Mouse (Mus musculus) forebrain, embryonic 12.5 days (tissue): ENCODE measurements around the gene Fyn. TPM values are rescaled to one million over a fixed set of nuclear protein-coding genes. Genes with fewer than 3 reads are reported as not detected.
A peak's percentile ranks its signal among the peaks of the same experiment; 100 is the strongest.

Experiments used
- ATAC-seq: fragments of 200-750 bp; cut with Nextera tagmentation; 2 replicates; pipeline ENCODE4 v1.8.0; 2017; ENCODE audit warnings: moderate TSS enrichment; ENCODE audit not compliant: low FRiP score
- H3K27ac ChIP-seq: fragments of 300-500 bp; sonication (generic); 2 replicates; pipeline ENCODE4 v1.5.1; 2016; ENCODE audit warnings: mild to moderate bottlenecking
- H3K27me3 ChIP-seq: fragments of 300-500 bp; sonication (generic); 2 replicates; pipeline ENCODE4 v1.6.1; 2016; ENCODE audit warnings: mild to moderate bottlenecking
- H3K36me3 ChIP-seq: fragments of 300-500 bp; sonication (generic); replicated peaks from 2 replicates; pipeline ENCODE4 v1.6.1; 2016; ENCODE audit warnings: mild to moderate bottlenecking
- H3K4me1 ChIP-seq: fragments of 300-500 bp; sonication (generic); 2 replicates; pipeline ENCODE4 v1.6.1; 2016
- H3K4me2 ChIP-seq: fragments of 300-500 bp; sonication (generic); 2 replicates; pipeline ENCODE4 v1.6.1; 2016; ENCODE audit warnings: mild to moderate bottlenecking, moderate library complexity
- H3K4me3 ChIP-seq: fragments of 300-500 bp; sonication (generic); replicated peaks from 2 replicates; pipeline ENCODE4 v1.5.1; 2016; ENCODE audit warnings: mild to moderate bottlenecking
- H3K9ac ChIP-seq: fragments of 300-500 bp; sonication (generic); 2 replicates; pipeline ENCODE4 v1.6.1; 2016; ENCODE audit warnings: mild to moderate bottlenecking
- H3K9me3 ChIP-seq: fragments of 300-500 bp; sonication (generic); 2 replicates; pipeline ENCODE4 v1.6.1; 2016
- WGBS: fragments of 180-500 bp; shearing (Covaris S2); methylation state at CpG from one replicate; pipeline ENCODE4 v1.1.7; 2016; 5-methylcytosine and 5-hydroxymethylcytosine counted together
- polyA plus RNA-seq: library from polyadenylated mRNA; unstranded; fragments of >200 nt; fragmentation: Nextera tagmentation; extraction: Ambion mirVana; gene quantifications from 2 replicates; pipeline ENCODE4 v1.2.1, GENCODE M21; 2016

The Fyn gene
- polyA plus RNA-seq, 1 experiment from 2014 or later = 63.4 TPM

GRCm38 (mm10) chr10:39582385-39582784 is 213.7 kb downstream of the Fyn start:
- no peak for ATAC-seq
- no peak overlapping the region for H3K4me2 ChIP-seq
- H3K36me3 ChIP-seq = no peaks in the 10 kb centered on the region
- no peak overlapping the region for H3K9ac ChIP-seq
- H3K27ac ChIP-seq = no peak overlapping the region
- H3K4me3 ChIP-seq = no peak overlapping the region
- whole genome bisulfite sequencing = 88% methylated on average over 2 of the region's 2 CpGs
- H3K4me1 ChIP-seq = peaks cover 9% of the 10 kb centered on the region
- H3K27me3 ChIP-seq = no peaks in the 10 kb centered on the region
- H3K9me3 ChIP-seq = no peaks in the 10 kb centered on the region

GRCm38 (mm10) chr10:39583718-39584117 is 215.1 kb downstream of the Fyn start:
- H3K4me3 ChIP-seq = no peak overlapping the region
- ATAC-seq = no peak
- H3K4me2 ChIP-seq = no peak overlapping the region
- H3K27ac ChIP-seq = no peak overlapping the region
- H3K27me3 ChIP-seq = no peaks in the 10 kb centered on the region
- no peaks in the 10 kb centered on the region for H3K9me3 ChIP-seq
- WGBS = 83% methylated on average over 12 of the region's 12 CpGs
- no peak overlapping the region for H3K9ac ChIP-seq
- peaks cover 22% of the 10 kb centered on the region for H3K4me1 ChIP-seq
- H3K36me3 ChIP-seq = no peaks in the 10 kb centered on the region

- Histone ChIP-seq H3K4me1 (peaks cover 30% of the 10 kb centered on the region), H3K9ac (no peak overlapping the region), H3K36me3 (no peaks in the 10 kb centered on the region), H3K9me3 (0 out of 2 replicates have a peak, but pooled peaks cover 1% of the 10 kb centered on the region), H3K4me3 (no peak overlapping the region), H3K27me3 (no peaks in the 10 kb centered on the region), H3K4me2 (no peak overlapping the region), H3K27ac (peak overlapping the region; percentile 75)
- 0 out of 2 replicates have a peak, but pooled peaks have one; percentile 16 for ATAC-seq
- 49% methylated on average over 5 of the region's 5 CpGs for WGBS
Observed at GRCm38 (mm10) chr10:39587290-39587925, 218.8 kb downstream of the Fyn start.

GRCm38 (mm10) chr10:39587973-39588746 is 219.5 kb downstream of the Fyn start:
- peaks cover 30% of the 10 kb centered on the region for H3K4me1 ChIP-seq
- peak; percentile 45; the same call in 1 of the 2 replicates for ATAC-seq
- WGBS = 55% methylated on average over 8 of the region's 8 CpGs
- peaks cover 9% of the 10 kb centered on the region; the same call in 1 of the 2 replicates for H3K9me3 ChIP-seq
- H3K4me3 ChIP-seq = no peak overlapping the region
- H3K36me3 ChIP-seq = no peaks in the 10 kb centered on the region
- no peak overlapping the region for H3K9ac ChIP-seq
- no peaks in the 10 kb centered on the region for H3K27me3 ChIP-seq
- H3K27ac ChIP-seq = peak overlapping the region; percentile 75
- no peak overlapping the region for H3K4me2 ChIP-seq

GRCm38 (mm10) chr10:39589765-39590546 is 221.3 kb downstream of the Fyn start:
- no peaks in the 10 kb centered on the region for H3K36me3 ChIP-seq
- H3K4me3 ChIP-seq = no peak overlapping the region
- no peak overlapping the region for H3K4me2 ChIP-seq
- H3K4me1 ChIP-seq = peaks cover 30% of the 10 kb centered on the region
- no peak overlapping the region for H3K9ac ChIP-seq
- no peak overlapping the region for H3K27ac ChIP-seq
- WGBS = 82% methylated on average over 19 of the region's 19 CpGs
- no peaks in the 10 kb centered on the region for H3K27me3 ChIP-seq
- ATAC-seq = no peak
- peaks cover 19% of the 10 kb centered on the region; the same call in 1 of the 2 replicates for H3K9me3 ChIP-seq

GRCm38 (mm10) chr10:39590629-39591028 is 222.0 kb downstream of the Fyn start:
- no peak overlapping the region for H3K9ac ChIP-seq
- WGBS = 90% methylated on average over 10 of the region's 10 CpGs
- peaks cover 30% of the 10 kb centered on the region for H3K4me1 ChIP-seq
- ATAC-seq = no peak
- no peak overlapping the region for H3K4me2 ChIP-seq
- H3K27me3 ChIP-seq = no peaks in the 10 kb centered on the region
- no peaks in the 10 kb centered on the region for H3K36me3 ChIP-seq
- H3K9me3 ChIP-seq = peaks cover 19% of the 10 kb centered on the region; the same call in 1 of the 2 replicates
- no peak overlapping the region for H3K27ac ChIP-seq
- no peak overlapping the region for H3K4me3 ChIP-seq

GRCm38 (mm10) chr10:39592501-39592900 is 223.8 kb downstream of the Fyn start:
- no peaks in the 10 kb centered on the region for H3K36me3 ChIP-seq
- ATAC-seq = no peak
- peaks cover 28% of the 10 kb centered on the region for H3K4me1 ChIP-seq
- WGBS = 69% methylated on average over 4 of the region's 4 CpGs
- H3K9ac ChIP-seq = no peak overlapping the region
- H3K27me3 ChIP-seq = no peaks in the 10 kb centered on the region
- no peak overlapping the region for H3K4me3 ChIP-seq
- H3K27ac ChIP-seq = no peak overlapping the region
- H3K9me3 ChIP-seq = peaks cover 19% of the 10 kb centered on the region; the same call in 1 of the 2 replicates
- no peak overlapping the region for H3K4me2 ChIP-seq

GRCm38 (mm10) chr10:39594716-39595115 is 226.1 kb downstream of the Fyn start:
- Histone ChIP-seq H3K4me1 (peaks cover 18% of the 10 kb centered on the region), H3K27me3 (no peaks in the 10 kb centered on the region), H3K9ac (no peak overlapping the region), H3K4me3 (no peak overlapping the region), H3K36me3 (no peaks in the 10 kb centered on the region), H3K9me3 (peaks cover 19% of the 10 kb centered on the region; the same call in 1 of the 2 replicates), H3K27ac (no peak overlapping the region), H3K4me2 (no peak overlapping the region)
- no peak for ATAC-seq
- WGBS = 71% methylated on average over 1 of the region's 1 CpGs

GRCm38 (mm10) chr10:39595862-39596261 is 227.2 kb downstream of the Fyn start:
- H3K9me3 ChIP-seq = peaks cover 19% of the 10 kb centered on the region; the same call in 1 of the 2 replicates
- no peak overlapping the region for H3K9ac ChIP-seq
- H3K27me3 ChIP-seq = no peaks in the 10 kb centered on the region
- no peak overlapping the region for H3K4me3 ChIP-seq
- no peak overlapping the region for H3K4me2 ChIP-seq
- H3K36me3 ChIP-seq = no peaks in the 10 kb centered on the region
- 76% methylated on average over 3 of the region's 3 CpGs for WGBS
- H3K27ac ChIP-seq = 0 out of 2 replicates have a peak overlapping the region, but pooled peaks have one; percentile 19
- no peak for ATAC-seq
- peaks cover 13% of the 10 kb centered on the region for H3K4me1 ChIP-seq

- Histone ChIP-seq H3K4me1 (peaks cover 13% of the 10 kb centered on the region), H3K27ac (peak overlapping the region; percentile 71), H3K27me3 (no peaks in the 10 kb centered on the region), H3K36me3 (no peaks in the 10 kb centered on the region), H3K9me3 (peaks cover 19% of the 10 kb centered on the region; the same call in 1 of the 2 replicates), H3K9ac (no peak overlapping the region), H3K4me2 (no peak overlapping the region), H3K4me3 (no peak overlapping the region)
- no peak for ATAC-seq
- WGBS = 35% methylated on average over 9 of the region's 9 CpGs
Observed at GRCm38 (mm10) chr10:39597116-39597791, 228.6 kb downstream of the Fyn start.

- peaks cover 14% of the 10 kb centered on the region; the same call in 1 of the 2 replicates for H3K9me3 ChIP-seq
- no peak overlapping the region for H3K9ac ChIP-seq
- peaks cover 13% of the 10 kb centered on the region for H3K4me1 ChIP-seq
- no peak for ATAC-seq
- H3K4me3 ChIP-seq = no peak overlapping the region
- H3K36me3 ChIP-seq = no peaks in the 10 kb centered on the region
- H3K27me3 ChIP-seq = no peaks in the 10 kb centered on the region
- H3K27ac ChIP-seq = peak overlapping the region; percentile 71; the same call in 1 of the 2 replicates
- 37% methylated on average over 3 of the region's 3 CpGs for WGBS
- H3K4me2 ChIP-seq = no peak overlapping the region
Observed at GRCm38 (mm10) chr10:39597792-39598183, 229.1 kb downstream of the Fyn start.
